Mouse (Mus musculus) kidney, postnatal 25 days (tissue): Measurements from ENCODE around the gene Btbd1.
"Not testable (repeated sequence)": the region's sequence is repeated elsewhere in the genome, so short reads cannot be mapped to it uniquely, and the experiment has no call there.

Source experiments
- DNase-seq, 2 experiments: peaks; one replicate each; pipeline ENCODE4 v3.0.0; 2021; ENCODE audit warnings: mixed read lengths in 2 of 2

The Btbd1 gene

DNA sequence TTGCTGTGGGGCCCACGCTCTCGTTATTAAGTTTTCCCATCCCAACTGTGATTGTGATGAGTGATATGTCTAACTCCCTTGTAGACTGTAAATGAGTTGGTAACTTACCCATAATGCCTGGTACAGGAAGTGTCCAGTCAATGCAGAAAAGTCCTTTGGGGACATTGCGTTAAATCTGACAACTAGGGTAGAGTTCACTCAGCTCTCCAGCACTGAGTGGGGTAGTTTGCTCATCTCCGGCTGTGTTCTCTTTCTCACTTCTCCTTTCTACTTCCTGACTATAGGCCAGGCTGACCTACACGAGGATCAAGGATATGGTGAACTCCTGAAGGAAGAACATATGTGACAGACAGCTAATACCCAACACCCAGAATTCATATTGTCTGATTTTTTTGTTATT is 20.0 kb upstream of the Btbd1 start:
- DNase-seq: no peak

DNA sequence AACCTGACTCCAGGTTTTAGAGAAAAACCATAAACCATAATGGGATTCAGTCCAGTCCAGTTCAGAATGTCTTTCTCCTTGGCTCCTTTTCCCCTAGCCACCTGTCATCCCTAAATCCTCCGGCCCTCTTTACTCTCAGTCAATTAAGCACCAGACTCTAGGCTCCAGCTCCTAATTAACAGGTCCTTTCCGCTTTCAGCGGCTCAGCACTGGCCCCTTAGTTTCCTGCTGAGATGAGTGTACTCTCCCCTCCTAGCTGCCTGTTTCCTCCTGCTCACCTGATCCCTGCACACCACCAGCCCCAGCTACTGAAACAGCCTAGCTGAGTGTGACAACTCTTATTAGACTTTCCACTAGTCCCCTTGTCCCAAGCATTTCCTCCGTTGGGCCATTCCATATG is 18.5 kb upstream of the Btbd1 start:
- DNase-seq: no peak

DNA sequence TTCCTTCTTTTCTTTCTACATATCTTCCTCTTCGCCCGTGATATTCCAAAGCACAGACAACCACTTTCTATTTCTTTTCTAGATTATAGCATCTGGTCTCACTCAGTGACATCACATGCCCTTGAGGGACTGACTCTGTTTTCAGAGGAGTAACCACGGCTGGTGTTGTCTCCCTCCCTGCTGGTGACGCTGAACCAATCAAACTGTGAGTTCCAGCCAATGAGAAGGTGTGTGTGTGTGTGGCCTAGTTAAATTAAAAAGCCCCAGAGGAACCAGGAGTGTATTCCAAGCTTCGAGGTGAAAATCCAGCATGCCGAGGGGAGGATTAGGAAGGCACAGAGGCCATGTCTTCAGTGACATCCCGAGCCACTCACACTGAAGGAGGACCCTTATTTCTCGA is 17.8 kb upstream of the Btbd1 start:
- DNase-seq: no peak

DNA sequence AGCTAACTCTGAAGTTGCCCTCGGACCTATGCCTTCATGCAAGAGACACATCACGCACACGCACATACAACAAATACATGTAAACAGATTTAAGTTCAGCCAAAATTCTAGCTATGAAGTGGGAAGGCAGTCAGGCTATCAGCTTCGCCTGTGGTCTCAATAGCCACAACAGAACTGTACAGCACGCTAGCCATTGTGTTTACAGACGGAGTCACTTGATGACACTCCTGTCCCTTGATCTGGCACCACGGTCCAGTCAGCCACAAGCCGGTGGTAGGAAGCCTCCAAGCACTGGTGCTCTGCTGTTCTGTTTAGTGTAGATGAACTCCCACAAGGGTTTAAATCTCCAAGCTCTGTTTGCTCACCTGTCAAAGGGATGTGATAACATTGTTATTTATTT is 16.8 kb upstream of the Btbd1 start:
- no peak for DNase-seq

DNA sequence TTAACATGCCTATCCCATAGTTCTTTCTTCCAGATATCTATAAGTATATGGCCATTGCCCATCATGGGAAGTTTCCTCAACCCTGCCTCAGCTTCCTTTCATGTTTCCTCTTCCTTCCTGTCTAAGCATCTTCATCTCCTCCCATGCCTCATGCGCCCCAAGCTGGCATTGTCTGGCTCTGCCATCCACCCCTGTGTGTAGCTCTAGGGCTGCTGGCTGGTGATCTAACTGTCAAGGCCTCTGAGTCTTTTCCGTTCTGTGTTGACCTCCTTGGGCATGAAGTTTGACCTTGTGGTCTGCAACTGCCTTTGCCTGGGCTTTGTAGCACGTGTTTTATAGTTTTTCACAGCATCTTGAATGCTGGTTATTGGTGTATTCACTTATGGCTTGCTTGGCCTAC is 16.1 kb upstream of the Btbd1 start:
- no peak for DNase-seq

DNA sequence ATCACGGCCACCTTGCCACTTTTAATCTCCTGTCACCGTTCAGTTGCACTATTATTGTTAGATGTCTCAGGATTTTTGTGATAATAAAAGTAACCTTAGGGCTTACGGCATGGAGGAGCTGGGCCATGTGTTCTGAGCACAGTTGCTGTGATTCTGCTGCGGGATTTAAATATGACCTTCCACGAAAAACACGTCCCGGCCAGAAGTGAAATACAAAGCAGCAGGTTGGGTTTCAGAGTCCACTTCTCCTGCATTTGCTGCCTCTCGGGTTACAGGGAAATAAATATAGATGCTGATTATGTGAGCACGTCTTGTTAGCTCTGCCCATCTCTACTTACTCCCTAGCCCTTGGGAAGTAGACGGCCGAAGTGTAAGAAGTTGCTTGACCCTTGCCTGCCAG is 15.6 kb upstream of the Btbd1 start:
- DNase-seq: no peak

DNA sequence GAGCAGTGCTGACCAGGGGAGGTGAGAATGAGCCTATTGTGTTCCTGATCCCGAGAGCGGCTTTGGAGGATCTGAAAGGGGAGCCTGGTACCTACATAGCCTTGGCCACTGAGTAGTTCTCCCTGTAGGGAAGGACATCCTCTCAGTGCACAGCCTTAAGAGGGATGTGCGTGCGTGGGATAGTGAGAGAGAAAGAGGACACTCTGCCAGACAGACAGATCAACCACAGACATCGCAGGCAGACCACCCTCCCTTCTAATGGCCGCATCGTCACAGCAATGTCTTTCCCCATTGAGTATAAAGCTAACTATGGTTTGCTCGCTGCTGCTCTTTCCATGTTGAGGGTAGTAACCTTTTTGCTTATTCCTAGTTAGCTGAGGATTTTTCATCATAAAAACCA is 14.7 kb upstream of the Btbd1 start:
- no peak for DNase-seq

DNA sequence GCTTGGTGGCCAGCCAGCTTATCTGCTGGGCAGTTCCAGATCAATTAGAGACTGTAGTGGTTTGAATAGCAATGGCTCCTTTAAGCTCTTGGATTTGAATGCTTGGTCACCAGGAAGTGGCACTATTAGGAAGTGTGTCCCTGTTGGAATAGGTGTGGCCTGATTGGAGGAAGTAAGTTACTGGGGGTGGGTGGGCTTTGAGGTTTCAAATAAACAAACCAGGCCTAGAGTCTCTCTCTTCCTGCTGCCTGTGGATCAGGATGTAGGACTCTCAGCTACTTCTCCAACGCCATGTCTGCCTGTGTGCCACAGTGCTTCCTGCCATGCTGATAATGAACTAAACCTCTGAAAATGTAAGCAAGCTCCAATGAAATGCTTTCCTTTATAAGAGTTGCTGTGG is 13.8 kb upstream of the Btbd1 start:
- DNase-seq: no peak

DNA sequence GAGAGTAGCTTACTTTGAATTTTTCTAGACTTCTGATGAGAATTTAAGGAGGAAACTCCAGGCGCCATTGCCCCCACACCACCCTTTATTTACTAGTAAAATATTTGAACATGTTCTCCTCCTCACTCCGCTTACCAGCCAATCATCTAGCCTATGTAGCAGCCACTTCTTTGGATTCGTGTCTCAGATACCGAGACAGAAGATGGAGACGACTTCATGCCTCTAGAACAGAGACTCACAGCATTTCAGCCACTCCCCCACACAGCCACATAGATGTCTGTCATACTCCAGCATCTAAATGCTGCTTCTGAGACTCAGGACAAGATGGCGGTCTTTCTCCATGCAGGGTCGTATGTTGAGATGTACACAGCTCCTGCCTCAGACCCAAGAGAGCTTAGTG is 12.9 kb upstream of the Btbd1 start:
- no peak for DNase-seq

DNA sequence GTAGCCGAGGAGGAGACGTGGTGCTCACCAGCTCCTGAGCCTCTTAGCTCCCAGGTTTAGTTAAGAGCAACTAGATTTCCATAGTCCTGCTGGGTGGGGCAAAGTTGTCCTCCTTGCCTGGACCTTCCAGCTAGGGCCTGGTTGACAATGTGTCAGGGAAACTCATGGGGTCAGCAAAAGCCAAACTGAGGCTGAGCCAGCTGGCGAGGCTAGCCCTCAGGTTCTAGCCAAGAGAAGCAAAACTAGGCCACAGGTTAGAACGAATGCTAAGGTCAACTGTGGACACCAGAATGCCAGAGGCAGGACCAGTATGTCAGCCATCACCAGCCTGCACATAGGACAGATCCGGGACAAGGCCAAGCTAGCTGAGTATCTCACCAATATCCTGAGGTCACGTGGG is 12.2 kb upstream of the Btbd1 start:
- DNase-seq: peak; percentile 18 to 70

DNA sequence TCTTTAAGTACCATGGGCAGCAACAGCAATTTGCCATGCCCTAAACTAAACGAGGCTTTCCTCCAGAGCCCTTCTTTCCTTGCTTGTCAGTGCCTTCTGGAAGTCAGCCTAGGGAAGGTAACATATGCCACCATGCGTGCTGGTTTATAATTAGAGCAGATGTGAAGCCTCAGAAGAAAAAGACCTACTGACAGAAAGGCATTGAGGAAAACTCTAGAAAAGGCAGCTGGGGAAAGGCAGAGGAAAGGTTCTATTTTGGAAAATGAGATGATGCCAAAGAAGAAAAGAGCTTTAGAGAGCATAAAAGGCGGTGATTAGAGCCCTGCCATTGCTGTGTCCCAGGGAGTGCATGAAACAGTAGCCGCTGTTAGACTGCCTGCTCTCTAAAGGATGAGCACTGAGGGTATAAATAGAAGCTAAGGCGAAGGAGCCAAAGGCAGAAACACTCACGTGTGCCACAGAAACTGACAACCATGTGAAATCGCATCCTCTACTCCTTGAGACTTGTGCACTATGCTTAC is 11.5 kb upstream of the Btbd1 start:
- DNase-seq: no peak

DNA sequence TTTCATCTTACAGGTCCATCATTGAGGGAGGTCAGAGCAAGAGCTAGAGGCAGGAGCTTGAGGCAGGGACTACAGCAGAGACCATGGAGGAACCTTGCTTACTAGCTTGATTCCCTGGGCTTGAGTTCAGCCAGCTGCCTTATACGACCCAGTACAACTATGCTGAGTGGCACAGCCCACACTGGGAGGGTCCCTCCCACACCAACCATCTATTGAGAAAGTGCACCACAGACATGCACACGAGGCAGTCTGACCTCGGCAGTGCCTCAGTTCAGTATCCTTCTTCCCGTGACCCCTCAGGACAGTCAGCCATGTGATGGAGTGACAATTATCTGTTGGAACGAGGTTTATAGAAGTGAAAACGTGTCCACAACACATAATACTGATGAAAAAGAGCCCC is 10.5 kb upstream of the Btbd1 start:
- DNase-seq: no peak

DNA sequence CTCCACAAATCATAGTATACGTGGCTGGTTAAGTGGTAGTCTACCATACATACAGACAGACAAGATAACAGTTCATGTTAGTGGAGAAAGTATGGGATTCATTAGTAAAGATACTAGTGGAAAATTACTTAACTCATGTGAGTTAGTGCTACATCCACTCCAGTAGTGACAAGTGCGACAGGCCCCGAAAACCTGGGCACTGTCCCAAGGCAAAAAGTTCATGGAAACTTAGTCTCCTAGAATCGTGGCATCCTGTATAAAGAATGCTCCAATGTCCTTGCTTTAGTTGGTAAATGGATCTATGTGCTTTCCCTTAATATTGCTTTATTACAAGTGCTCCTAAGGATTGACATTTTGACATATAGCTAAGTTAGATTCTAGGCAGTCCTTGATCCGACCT is 8.5 kb upstream of the Btbd1 start:
- not testable (repeated sequence) for DNase-seq

DNA sequence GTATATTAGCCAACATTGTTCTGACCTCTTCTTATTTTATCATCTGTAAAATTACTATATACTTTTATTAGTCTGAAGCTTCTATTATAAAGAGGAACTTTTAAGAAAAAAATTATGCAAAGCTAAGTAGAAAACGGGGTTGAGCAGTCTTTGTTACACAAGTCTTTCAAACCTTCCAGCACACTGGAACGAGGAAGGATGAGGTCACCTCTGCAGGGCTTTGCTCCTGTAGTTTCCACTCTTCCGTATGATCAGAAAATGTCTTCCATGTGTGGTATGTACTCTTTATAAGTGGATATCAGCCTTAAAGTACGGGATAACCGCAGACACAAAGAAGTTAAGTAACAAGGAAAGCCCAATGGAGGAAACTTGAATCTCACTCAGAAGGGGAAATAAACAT is 6.2 kb upstream of the Btbd1 start:
- no peak for DNase-seq

DNA sequence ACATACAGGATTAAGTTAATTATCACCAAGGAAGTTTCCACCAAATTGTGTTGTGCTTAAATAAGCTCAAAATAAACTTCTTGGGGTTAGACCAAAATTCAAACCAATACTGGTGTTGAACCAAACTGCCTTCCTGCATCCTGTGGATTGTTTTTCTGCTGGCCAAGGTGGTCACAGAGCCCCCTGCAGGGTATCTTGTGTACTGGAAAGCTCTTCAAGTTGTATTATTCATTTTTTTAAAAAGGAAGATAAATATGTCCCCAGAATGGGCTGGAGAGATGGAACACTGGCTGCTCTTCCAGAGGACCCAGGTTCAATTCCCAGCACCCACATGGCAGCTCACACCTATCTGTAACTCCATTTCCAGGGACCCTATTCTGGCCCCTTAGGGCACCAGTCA is 5.6 kb upstream of the Btbd1 start:
- no peak for DNase-seq

DNA sequence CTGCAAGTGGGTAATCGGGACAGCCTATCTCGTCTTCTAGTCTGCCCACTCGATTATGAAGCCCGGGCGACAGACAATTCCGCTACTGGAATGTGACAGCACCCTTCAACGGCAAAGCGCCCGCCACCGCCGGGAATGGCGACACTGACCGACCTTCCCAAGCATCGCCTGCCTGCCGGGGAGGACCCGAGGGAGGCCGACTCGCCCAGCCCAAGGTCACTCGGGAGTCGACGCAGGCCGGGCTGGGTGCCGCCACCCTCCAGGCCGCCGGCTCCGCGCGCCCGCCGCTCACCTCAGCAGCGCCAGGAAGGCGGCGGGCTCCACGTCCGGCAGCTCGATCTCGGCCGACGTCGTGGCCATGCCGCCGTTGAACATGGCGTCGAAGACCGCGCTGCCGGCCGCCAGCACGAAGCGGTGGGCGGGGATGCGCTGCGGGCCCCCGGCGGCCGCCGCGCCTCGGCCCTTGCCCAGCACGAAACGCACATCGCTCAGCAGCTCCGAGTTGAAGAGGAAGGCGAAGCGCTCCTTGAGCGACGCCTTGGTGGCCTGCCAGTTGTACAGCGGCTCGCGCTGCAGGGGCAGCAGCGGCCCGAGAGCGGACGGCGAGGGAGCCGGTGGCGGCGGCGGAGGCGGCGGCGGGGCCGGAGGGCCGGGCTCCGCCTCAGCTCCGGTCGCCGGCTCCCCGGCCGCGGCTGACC is 401 bp downstream of the Btbd1 start:
- DNase-seq: peak; percentile 54 to 69

DNA sequence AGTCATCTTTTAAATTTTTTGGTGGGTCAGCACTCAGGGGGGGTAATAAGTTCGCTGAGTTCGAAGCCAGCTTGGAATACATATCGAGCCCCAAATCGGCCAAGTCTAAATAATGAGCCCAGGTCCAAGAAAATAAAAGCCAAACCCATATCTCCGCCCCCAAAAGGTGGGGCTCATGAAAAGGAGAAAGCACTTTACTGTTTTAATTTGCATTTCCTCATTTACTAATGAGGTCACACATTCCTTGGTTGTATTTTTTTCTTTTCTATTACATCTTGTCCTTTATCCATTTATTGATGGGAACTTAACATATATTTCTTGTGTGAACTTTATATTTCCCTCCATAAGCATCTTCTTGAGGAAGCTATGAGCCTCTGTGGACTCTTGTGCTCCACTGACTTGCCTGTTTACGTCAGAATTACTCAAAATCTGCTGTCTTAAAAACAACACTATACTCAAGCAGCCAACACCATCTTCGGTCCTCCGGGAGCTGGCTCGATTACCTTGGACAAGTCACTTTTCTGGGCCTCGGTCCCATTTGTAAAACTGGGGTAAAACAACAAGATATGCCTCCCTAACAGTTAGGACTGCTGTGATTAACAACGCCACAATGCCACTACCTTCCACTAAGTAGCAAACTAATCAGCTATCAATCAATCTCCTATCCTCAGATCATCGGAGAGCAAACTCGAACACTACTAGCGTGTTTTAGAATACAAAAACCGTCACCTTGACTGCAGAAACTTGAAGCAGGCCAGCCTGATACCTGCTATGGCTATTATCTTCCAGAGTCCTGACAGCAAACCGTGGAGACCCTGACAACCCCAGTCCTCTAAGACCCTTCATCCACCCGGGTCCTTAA is 1.2 kb downstream of the Btbd1 start:
- DNase-seq: peak in 1 of 2 experiments; percentile 33

DNA sequence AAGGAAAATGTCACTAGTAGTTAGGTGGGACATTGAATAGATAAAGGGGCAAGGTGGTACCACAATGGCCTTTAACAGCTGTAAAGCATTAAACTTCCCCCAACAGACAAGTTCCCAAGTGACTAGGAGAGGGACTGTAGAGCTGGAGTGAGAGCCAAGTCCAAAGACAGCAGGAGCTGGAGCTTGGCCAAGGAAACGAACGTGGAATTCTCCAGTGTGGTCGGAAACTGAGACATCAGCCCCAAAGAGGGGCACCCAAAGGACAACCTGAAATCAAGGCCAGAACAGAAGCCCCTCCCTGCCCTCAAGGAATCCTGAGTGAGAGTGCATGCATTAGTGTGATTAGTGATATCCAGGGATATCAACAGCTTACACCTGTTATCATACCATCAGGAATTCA is 3.9 kb downstream of the Btbd1 start:
- DNase-seq: peak; percentile 63 to 77

DNA sequence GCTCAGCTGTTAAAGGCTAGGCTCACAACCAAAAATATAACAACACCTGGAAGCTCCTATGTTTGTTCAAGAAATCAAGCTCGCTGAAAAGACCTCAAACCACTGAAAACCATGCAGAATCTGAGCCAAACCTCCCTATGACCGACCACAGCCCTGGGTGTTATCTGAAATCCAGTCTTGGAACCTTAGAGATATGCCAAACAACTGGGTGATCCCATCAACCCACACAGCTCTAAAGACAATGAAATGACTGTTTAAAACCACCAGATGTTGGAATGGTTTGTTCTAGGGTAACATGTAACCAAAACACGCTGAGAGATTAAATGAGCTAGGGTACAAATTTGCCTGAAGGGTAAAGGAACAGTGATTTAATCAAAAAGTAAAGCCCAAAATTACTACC is 4.3 kb downstream of the Btbd1 start:
- no peak for DNase-seq

DNA sequence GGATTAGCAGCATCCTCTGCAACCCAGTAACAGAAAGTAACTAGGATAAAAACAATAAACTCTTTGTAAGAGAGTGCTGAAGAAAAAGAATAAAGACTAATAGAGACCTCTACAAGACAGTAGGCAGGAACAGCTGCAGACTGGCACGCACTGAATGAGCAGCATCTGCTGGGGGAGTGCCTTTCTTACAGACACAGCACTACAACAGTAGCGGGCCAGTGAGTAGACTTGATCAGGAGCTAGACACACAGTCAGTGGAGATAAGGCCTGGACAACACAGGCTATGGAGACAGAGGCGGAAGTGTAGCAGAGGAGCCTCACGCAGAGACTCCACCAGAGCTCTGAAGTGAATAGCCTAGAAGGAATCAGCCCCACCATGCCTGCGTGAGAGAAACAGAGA is 23.2 kb downstream of the Btbd1 start:
- DNase-seq: no peak

DNA sequence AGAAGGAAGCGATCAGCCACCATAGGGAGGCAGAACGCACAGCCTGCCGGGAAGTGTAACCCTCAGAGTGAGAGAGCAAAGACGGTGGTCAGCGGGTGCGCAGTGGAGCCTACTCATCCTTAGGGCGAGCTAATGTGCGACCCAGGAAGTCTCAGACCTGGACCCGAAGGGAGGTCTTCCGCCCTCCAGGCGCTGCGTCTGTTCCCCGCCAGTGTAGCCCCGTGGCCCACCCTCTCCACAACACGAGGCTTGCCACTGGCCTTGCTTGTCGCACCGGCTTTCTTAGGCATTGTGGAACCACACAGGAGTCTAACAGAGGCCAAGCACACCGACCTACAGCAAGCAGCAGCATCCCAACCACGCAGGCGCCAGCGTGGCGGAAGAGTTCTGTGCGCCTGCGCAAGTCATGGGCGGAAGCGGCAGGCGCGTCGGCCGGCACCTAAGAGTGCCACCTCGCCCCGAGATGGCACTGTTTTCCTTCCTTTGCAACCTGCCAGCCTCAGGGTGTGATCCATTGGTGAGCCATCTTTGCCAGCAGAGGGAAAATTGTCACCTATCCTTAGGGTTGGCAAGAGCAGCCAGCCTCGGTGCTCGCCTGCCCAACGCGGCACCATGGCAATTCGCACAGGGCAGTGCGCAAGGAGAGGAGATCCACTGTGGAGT is 40.0 kb downstream of the Btbd1 start, which contains the start of gene 3110040N11Rik:
3110040N11Rik (minus strand) TSS at position 384 of the 663 bp plus-strand sequence.
- peak; percentile 84 to 88 for DNase-seq

DNA sequence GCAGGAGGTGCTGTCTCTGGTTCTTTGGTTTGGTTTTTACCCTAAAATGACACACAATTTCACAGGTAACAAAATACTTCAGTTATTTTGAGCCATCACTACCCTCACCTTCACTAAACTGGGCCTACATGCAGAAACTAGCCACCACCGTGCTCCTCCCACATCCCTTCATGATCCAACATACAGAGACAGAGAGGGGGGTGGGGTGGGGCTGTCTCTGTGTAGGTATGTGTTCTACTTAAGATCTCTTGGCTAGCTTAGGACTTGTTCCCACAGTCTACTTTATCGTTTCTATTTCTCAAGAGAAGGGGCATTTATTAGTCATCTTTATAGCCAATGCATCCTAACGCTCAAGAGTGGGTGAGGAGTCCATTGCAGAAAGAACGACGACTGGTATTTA is 40.7 kb downstream of the Btbd1 start:
- DNase-seq: no peak

DNA sequence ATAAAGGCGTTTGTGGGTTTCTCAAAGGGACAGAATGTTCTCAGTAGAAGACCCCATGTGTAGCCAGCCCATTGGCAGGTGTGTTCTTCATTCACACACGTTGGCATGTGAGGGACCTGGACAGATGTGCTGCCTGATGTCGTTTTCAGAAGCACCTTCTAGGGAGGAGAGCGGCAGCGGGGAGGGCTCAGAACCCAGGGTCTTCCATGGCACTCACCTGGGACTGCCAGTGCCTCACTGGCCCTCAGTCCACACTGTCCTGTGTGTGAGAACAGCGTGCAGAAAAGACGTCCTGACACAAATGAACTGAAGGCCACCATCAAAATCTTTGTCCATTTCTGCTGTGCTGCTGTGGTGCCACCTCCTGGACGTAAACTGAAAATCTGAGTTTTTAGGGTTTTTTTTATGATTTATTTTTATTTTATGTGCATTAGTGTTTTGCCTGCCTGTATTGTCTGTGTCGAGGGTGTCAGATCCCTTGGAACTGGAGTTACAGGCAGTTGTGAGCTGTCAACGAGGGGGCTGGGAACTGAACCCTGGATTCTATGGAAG is 51.5 kb downstream of the Btbd1 start:
- no peak for DNase-seq
